In the genomic region with DNA sequence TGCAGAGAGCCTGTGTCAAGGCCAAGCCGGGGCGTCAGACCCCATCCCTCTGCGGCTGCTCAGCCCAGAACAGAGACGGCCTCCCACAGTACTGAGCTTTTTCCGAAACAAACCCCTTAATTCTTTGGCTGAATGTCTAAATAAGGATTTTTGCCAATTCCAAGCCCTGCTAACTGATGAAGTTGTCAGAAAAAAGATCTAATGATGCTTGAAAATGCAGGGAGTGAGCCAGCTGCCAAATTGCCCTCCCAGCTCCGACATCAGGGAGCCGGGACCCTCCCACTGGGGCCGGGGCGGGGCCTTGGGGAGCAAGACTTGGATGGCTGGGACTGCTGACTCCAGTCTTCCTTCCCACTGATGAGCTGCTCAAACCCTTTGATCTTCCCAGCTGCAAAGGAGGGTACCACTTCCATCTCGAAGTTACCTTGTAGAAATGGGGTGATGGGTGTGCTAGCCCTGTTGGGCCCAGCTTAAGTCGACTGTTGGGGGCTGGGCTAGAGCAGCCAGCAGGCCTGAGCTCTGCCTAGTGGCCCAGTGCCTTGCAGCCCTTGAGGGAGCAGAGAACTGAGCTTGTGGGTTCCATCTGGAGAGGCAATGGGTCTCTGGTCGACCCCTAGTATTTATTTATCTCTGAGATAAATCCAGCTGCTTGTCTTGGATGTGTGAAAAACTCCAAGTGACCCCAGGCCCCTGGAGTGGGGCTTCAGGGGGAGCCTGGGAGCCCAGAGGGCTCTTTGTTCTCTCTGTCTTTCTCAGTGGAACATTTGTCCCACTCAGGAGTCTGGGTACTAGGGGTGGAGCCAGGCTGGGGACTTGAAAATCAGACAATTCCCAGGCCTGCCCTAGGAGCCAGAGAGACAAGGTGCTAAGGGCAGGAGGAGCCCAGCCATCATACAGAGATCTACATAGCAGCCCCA, we compare ENCODE assay signal across 8 mouse cellular contexts. TPM values are rescaled to one million over a fixed set of nuclear protein-coding genes. Genes with fewer than 3 reads are reported as not detected.
DNase-seq lines count a peak whose midpoint lies in the region; ATAC-seq lines count a peak whose summit lies in the region.
"Had no signal": no experiment of that assay in that cellular context is flagged by ENCODE, and none has a peak within 500 bp of the region (broad histone marks: within the 10 kb centered on the region; RNA-seq: fewer than 3 reads in every experiment).

No protein-coding gene starts in this region.

- H3K4me2 ChIP-seq in kidney, embryonic 15.5 days: no peak overlapping the region
- no peak overlapping the region for H3K4me2 ChIP-seq in forebrain, embryonic 15.5 days (replicated peaks)
- H3K4me2 ChIP-seq in lung, embryonic 16.5 days (ENCODE audit: low read depth, low read length): no peak overlapping the region

- ATAC-seq in kidney, embryonic 15.5 days (replicated peaks; ENCODE audit: low FRiP score): peak; percentile 56; the same call in 1 of the 2 replicates
- peak; percentile 80 for ATAC-seq in forebrain, embryonic 15.5 days (replicated peaks)
- peak; percentile 92 for ATAC-seq in lung, embryonic 16.5 days (ENCODE audit: low read depth)
- ATAC-seq: Patski had no signal

- 19% methylated on average over 12 of the region's 12 CpGs for WGBS in kidney, embryonic 15.5 days
- WGBS in forebrain, embryonic 15.5 days: 9% methylated on average over 12 of the region's 12 CpGs
- WGBS in lung, embryonic 16.5 days: 16% methylated on average over 12 of the region's 12 CpGs

- no peak overlapping the region for H3K9ac ChIP-seq in kidney, embryonic 15.5 days
- H3K9ac ChIP-seq in forebrain, embryonic 15.5 days (replicated peaks): no peak overlapping the region
- H3K9ac ChIP-seq in lung, embryonic 16.5 days (ENCODE audit: low read length): 0 out of 2 replicates have a peak overlapping the region, but pooled peaks have one; percentile 21

- no peak overlapping the region for H3K4me3 ChIP-seq in kidney, embryonic 15.5 days (replicated peaks)
- no peak overlapping the region for H3K4me3 ChIP-seq in forebrain, embryonic 15.5 days
- H3K4me3 ChIP-seq in lung, embryonic 16.5 days (ENCODE audit: low read length): no peak overlapping the region

- H3K36me3 ChIP-seq in kidney, embryonic 15.5 days: no peaks in the 10 kb centered on the region
- H3K36me3 ChIP-seq in forebrain, embryonic 15.5 days: no peaks in the 10 kb centered on the region
- no peaks in the 10 kb centered on the region for H3K36me3 ChIP-seq in lung, embryonic 16.5 days (ENCODE audit: control insufficient read depth, insufficient read depth, low read length)

- peaks cover 13% of the 10 kb centered on the region for H3K4me1 ChIP-seq in kidney, embryonic 15.5 days
- peaks cover 38% of the 10 kb centered on the region for H3K4me1 ChIP-seq in forebrain, embryonic 15.5 days
- H3K4me1 ChIP-seq in lung, embryonic 16.5 days (replicated peaks; ENCODE audit: control insufficient read depth, insufficient read depth, low read length): peaks cover 33% of the 10 kb centered on the region

- DNase-seq in kidney, adult 9 months: no peak
- peak; percentile 20 for DNase-seq in brain, embryonic 18.5 days (ENCODE audit: low read depth, low spot score)
- DNase-seq in testis, postnatal 10 days (ENCODE audit: low spot score): no peak
- no peak for DNase-seq in spleen, adult 18-20 months

- H3K9me3 ChIP-seq in kidney, embryonic 15.5 days (replicated peaks): no peaks in the 10 kb centered on the region
- H3K9me3 ChIP-seq in forebrain, embryonic 15.5 days: no peaks in the 10 kb centered on the region
- no peaks in the 10 kb centered on the region for H3K9me3 ChIP-seq in lung, embryonic 16.5 days (ENCODE audit: control insufficient read depth, low read length)

- H3K27me3 ChIP-seq in kidney, embryonic 15.5 days: 0 out of 2 replicates have a peak, but pooled peaks cover 14% of the 10 kb centered on the region
- no peaks in the 10 kb centered on the region for H3K27me3 ChIP-seq in forebrain, embryonic 15.5 days
- no peaks in the 10 kb centered on the region for H3K27me3 ChIP-seq in lung, embryonic 16.5 days (ENCODE audit: control insufficient read depth, insufficient read depth, low read depth, low read length)

- peak overlapping the region; percentile 67 for H3K27ac ChIP-seq in kidney, embryonic 15.5 days
- H3K27ac ChIP-seq in forebrain, embryonic 15.5 days (replicated peaks): peak overlapping the region; percentile 16; the same call in 1 of the 2 replicates
- H3K27ac ChIP-seq in lung, embryonic 16.5 days (ENCODE audit: low read length): peak overlapping the region; percentile 95

RNA-seq across cellular contexts. Expression of a gene that starts 19.5 kb away (rescaled TPM):
- polyA plus RNA-seq in kidney, embryonic 15.5 days (2015; fragmentation: Nextera tagmentation; extraction: Ambion mirVana): not detected in 2 replicates
- polyA plus RNA-seq in forebrain, embryonic 15.5 days (2015; fragmentation: Nextera tagmentation; extraction: Ambion mirVana): not detected in 2 replicates
- not detected in 2 replicates for polyA plus RNA-seq in lung, embryonic 16.5 days (2015; fragmentation: Nextera tagmentation; extraction: Ambion mirVana)
- polyA plus RNA-seq: Patski had no signal

Comparison
In these comparisons a context has a peak if more than half of its experiments do, and no peak if none do; other contexts are left out.
1. H3K27ac ChIP-seq: peak in every context shown above with its lines; median percentile 95 in lung, embryonic 16.5 days; 67 in kidney, embryonic 15.5 days; 16 in forebrain, embryonic 15.5 days.